Mouse (Mus musculus) heart, postnatal 36 days (tissue): Measurements from ENCODE around the gene Nob1. TPM values are rescaled to one million over a fixed set of nuclear protein-coding genes. Genes with fewer than 3 reads are reported as not detected.
A peak's percentile ranks its signal among the peaks of the same experiment; 100 is the strongest.

Source experiments
- DNase-seq, 2 experiments: peaks; one replicate each; pipeline ENCODE4 v3.0.0; 2021 to 2022
- intact Hi-C: fragments of 180-260 bp; cut with DNase I; formaldehyde crosslinking; loops from one replicate; pipeline ENCODE4 v1.15.1; 2025
- total RNA-seq, 2 experiments: library from RNA; stranded (reverse); gene quantifications; 2 replicates each; pipeline ENCODE4 v1.2.3; 2021

The Nob1 gene
- total RNA-seq, 2 experiments from 2014 or later = 21.6 to 24.1 TPM

GRCm38 (mm10) chr8:107436841-107437421 is 12.1 kb upstream of the Nob1 start:
- no peak for DNase-seq
- intact Hi-C loops = no loop called here

- intact Hi-C loops = no loop called here
Measured at GRCm38 (mm10) chr8:107435962-107436831, 11.3 kb upstream of the Nob1 start, which contains the start of gene Wwp2. Wwp2 (plus strand) TSS chr8:107436365.

GRCm38 (mm10) chr8:107435421-107435961 is 10.6 kb upstream of the Nob1 start:
- intact Hi-C loops = no loop called here
- DNase-seq = no peak

More at GRCm38 (mm10) chr8:107435962-107436831, 11.3 kb upstream of the Nob1 start, which contains the start of gene Wwp2:
- peak; percentile 79 to 87 for DNase-seq

GRCm38 (mm10) chr8:107430821-107431220 is 6.0 kb upstream of the Nob1 start:
- intact Hi-C loops = no loop called here
- no peak for DNase-seq

- no peak for DNase-seq
- intact Hi-C loops = loop anchor here (2.0 to 10.0 kb wide), 3 partner anchors 36 to 323 kb away; no protein-coding TSS in a partner anchor
Measured at GRCm38 (mm10) chr8:107425230-107425597, 363 bp upstream of the Nob1 start.

GRCm38 (mm10) chr8:107424176-107424575 is 675 bp downstream of the Nob1 start:
- intact Hi-C loops = loop anchor here (2.0 to 10.0 kb wide), 2 partner anchors 35 to 89 kb away; no protein-coding TSS in a partner anchor

GRCm38 (mm10) chr8:107417001-107417400 is 7.8 kb downstream of the Nob1 start:
- intact Hi-C loops = no loop called here
- no peak for DNase-seq

More at GRCm38 (mm10) chr8:107424176-107424575, 675 bp downstream of the Nob1 start:
- DNase-seq = no peak

- intact Hi-C loops = loop anchor here (5.0 kb wide), 1 partner anchor 163 kb away; no protein-coding TSS in a partner anchor
- no peak for DNase-seq
Measured at GRCm38 (mm10) chr8:107413881-107414280, 11.0 kb downstream of the Nob1 start.

GRCm38 (mm10) chr8:107412552-107412951 is 12.3 kb downstream of the Nob1 start:
- DNase-seq = no peak
- intact Hi-C loops = loop anchor here (5.0 kb wide), 1 partner anchor 165 kb away; no protein-coding TSS in a partner anchor

- intact Hi-C loops = loop anchor here (5.0 kb wide), 1 partner anchor 166 kb away; no protein-coding TSS in a partner anchor
- no peak for DNase-seq
Measured at GRCm38 (mm10) chr8:107411391-107411790, 13.5 kb downstream of the Nob1 start.

- intact Hi-C loops = no loop called here
- DNase-seq = no peak
Measured at GRCm38 (mm10) chr8:107405935-107406334, 18.9 kb downstream of the Nob1 start.

GRCm38 (mm10) chr8:107404057-107404456 is 20.8 kb downstream of the Nob1 start:
- no peak for DNase-seq
- intact Hi-C loops = no loop called here

- intact Hi-C loops = no loop called here
Measured at GRCm38 (mm10) chr8:107403038-107403781, 21.6 kb downstream of the Nob1 start, which contains the start of gene Nqo1. Nqo1 (minus strand) TSS chr8:107403206.

GRCm38 (mm10) chr8:107401866-107402265 is 23.0 kb downstream of the Nob1 start:
- no peak for DNase-seq
- intact Hi-C loops = no loop called here

More at GRCm38 (mm10) chr8:107403038-107403781, 21.6 kb downstream of the Nob1 start, which contains the start of gene Nqo1:
- DNase-seq = peak; percentile 76 to 82

- no peak for DNase-seq
- intact Hi-C loops = no loop called here
Measured at GRCm38 (mm10) chr8:107399495-107399894, 25.4 kb downstream of the Nob1 start.

GRCm38 (mm10) chr8:107397665-107398064 is 27.2 kb downstream of the Nob1 start:
- DNase-seq = no peak
- intact Hi-C loops = no loop called here

- DNase-seq = no peak
- intact Hi-C loops = no loop called here
Measured at GRCm38 (mm10) chr8:107396106-107396670, 28.7 kb downstream of the Nob1 start.

- intact Hi-C loops = no loop called here
- DNase-seq = no peak
Measured at GRCm38 (mm10) chr8:107395397-107395796, 29.5 kb downstream of the Nob1 start.

GRCm38 (mm10) chr8:107391136-107391516 is 33.7 kb downstream of the Nob1 start:
- intact Hi-C loops = no loop called here
- DNase-seq = no peak
